Mouse (Mus musculus): ENCODE results near the gene Rhebl1. TPM values are rescaled to one million over a fixed set of nuclear protein-coding genes. Genes with fewer than 3 reads are reported as not detected.

The Rhebl1 gene
- total and polyA plus RNA-seq, 3 experiments = 11.1 to 25.1 (median 17.6) TPM

DNA sequence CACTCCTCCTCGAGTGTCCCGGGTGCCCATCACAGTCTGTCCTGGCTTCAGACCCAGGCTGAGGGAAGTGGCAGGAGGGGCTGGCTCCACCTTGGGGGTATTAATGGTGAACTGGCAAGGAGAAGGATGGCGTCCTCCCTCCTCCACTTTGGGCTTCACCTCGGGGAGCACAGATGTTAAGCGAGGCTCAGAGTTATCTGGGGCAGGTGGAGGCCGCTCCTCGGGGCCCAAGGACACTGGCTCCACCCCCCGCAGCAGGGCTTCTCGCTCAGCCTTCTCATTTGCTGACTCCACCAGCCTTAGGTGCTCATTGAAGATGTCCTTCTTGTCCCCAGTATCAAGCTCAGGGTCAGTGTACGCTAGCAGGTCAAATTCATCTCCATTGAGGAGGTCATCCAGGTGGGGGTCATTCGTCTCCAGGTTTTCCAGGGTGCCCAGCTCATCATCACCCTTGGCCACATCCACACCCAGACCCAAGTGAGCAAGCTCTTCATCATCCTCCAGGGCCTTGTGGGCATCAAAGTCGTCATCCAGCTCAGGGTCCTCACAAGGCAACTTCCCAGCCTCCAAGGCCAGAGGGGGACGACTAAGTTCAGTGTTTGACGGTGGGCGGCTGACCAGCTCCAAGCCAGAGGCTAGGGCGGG is 44.3 kb downstream of the Rhebl1 start:
- H3K4me3 ChIP-seq (replicated peaks in 1 of 3; ENCODE audit: low read depth in 2 of 3, low read length in 2 of 3, poor library complexity in 1 of 3) = no peak overlapping the region
- no peak overlapping the region for H3K4me2 ChIP-seq (ENCODE audit: insufficient read depth, low read depth, poor library complexity, severe bottlenecking)
- in situ Hi-C loops (cut with MboI; ENCODE audit: low pct_ligation_motif_present, low pct_unique_long_range_greater_than_20kb, low sequenced_read_pairs) (no loop called here), dilution Hi-C loops (cut with MboI; ENCODE audit: extremely low pct_ligation_motif_present, extremely low pct_unique_long_range_greater_than_20kb, low sequenced_read_pairs) (no loop called here)
- H3K27ac ChIP-seq (ENCODE audit: insufficient read depth, low read depth) = no peak overlapping the region
- no peak for TF ChIP-seq MEF2A (IDR thresholded peaks at IDR 0.05; ENCODE audit: borderline replicate concordance, low read depth, low read length)
- no peak for TF ChIP-seq MAZ (IDR thresholded peaks at IDR 0.05; ENCODE audit: low read depth, low read length)
- no peak for TF ChIP-seq KAT2A (IDR thresholded peaks at IDR 0.05; ENCODE audit: insufficient replicate concordance, low read length)
- TF ChIP-seq MAFK (IDR thresholded peaks at IDR 0.05; ENCODE audit: insufficient replicate concordance, low read length) = no peak
- TF ChIP-seq SIN3A (IDR thresholded peaks at IDR 0.05; ENCODE audit: low read length) = no peak
- no peak for TF ChIP-seq IRF4 (IDR thresholded peaks at IDR 0.05; ENCODE audit: low read depth, low read length)
- TF ChIP-seq EP300 (IDR thresholded peaks at IDR 0.05; ENCODE audit: low read length) = no peak
- no peak for TF ChIP-seq TBP (conservative IDR thresholded peaks at IDR 0.05; ENCODE audit: low read depth, low read length)
- TF ChIP-seq ETS1 (conservative IDR thresholded peaks at IDR 0.05; ENCODE audit: low read depth, low read length) = no peak
- no peak for TF ChIP-seq MAX (IDR thresholded peaks at IDR 0.05; ENCODE audit: low read length)
- no peak for TF ChIP-seq PAX5 (IDR thresholded peaks at IDR 0.05; ENCODE audit: low read length)
- H3K79me2 ChIP-seq (replicated peaks; ENCODE audit: control insufficient read depth, extremely low read depth, insufficient read depth, poor library complexity, severe bottlenecking) = peaks cover 8% of the 10 kb centered on the region; the same call in 1 of the 2 replicates
- no peaks in the 10 kb centered on the region for H3K4me1 ChIP-seq (ENCODE audit: control insufficient read depth in 1 of 2, insufficient read depth in 2 of 2)
- H3K36me3 ChIP-seq (replicated peaks in 1 of 2; ENCODE audit: control insufficient read depth in 1 of 2, insufficient read depth in 1 of 2, low read length in 1 of 2) = peaks cover 96 to 100% of the 10 kb centered on the region in 2 experiments
- no peaks in the 10 kb centered on the region for H3K27me3 ChIP-seq (replicated peaks)
- no peak for DNase-seq (ENCODE audit: extremely low read depth)
- no peak overlapping the region for H3K9ac ChIP-seq (ENCODE audit: insufficient read depth, low read depth)
- H3K9me3 ChIP-seq (replicated peaks; ENCODE audit: low read length) = no peaks in the 10 kb centered on the region

DNA sequence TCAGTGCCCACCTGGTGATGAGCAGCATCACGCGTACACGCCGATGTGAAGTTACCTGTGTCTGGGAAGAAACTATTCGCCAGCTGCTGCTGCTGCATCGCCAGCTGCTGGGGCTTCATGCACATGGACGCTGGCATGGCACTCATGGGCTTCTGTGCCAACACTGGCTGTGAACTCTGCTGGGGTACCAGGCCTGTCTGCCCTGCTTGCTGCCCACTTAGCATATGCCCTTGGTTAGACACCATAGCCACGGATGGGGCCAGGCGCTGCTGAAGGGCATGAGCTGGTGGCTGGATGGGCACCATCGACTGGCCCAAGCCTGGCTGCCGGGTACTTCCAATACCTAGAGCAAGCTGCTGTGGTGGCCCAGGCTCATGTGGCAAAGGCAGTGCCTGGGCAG is 45.2 kb downstream of the Rhebl1 start:
- TF ChIP-seq MYC (IDR thresholded peaks at IDR 0.05; ENCODE audit: low read depth, low read length) (no peak), RAD21 (IDR thresholded peaks at IDR 0.05; ENCODE audit: low read depth, low read length) (no peak), MEF2A (IDR thresholded peaks at IDR 0.05; ENCODE audit: borderline replicate concordance, low read depth, low read length) (no peak), ETS1 (conservative IDR thresholded peaks at IDR 0.05; ENCODE audit: low read depth, low read length) (no peak), MXI1 (IDR thresholded peaks at IDR 0.05; ENCODE audit: low read depth, low read length) (no peak)
- no peak overlapping the region for H3K4me2 ChIP-seq (ENCODE audit: insufficient read depth, low read depth, poor library complexity, severe bottlenecking)
- in situ Hi-C loops (cut with MboI; ENCODE audit: low pct_ligation_motif_present, low pct_unique_long_range_greater_than_20kb, low sequenced_read_pairs) = no loop called here
- H3K4me1 ChIP-seq (ENCODE audit: control insufficient read depth in 1 of 2, insufficient read depth in 2 of 2) = no peaks in the 10 kb centered on the region
- H3K9ac ChIP-seq (ENCODE audit: insufficient read depth, low read depth) = no peak overlapping the region
- no peak overlapping the region for H3K4me3 ChIP-seq (replicated peaks in 1 of 3; ENCODE audit: low read depth in 2 of 3, low read length in 2 of 3, poor library complexity in 1 of 3)
- peaks cover 8% of the 10 kb centered on the region; the same call in 1 of the 2 replicates for H3K79me2 ChIP-seq (replicated peaks; ENCODE audit: control insufficient read depth, extremely low read depth, insufficient read depth, poor library complexity, severe bottlenecking)
- peaks cover 96 to 100% of the 10 kb centered on the region in 2 experiments for H3K36me3 ChIP-seq (replicated peaks in 1 of 2; ENCODE audit: control insufficient read depth in 1 of 2, insufficient read depth in 1 of 2, low read length in 1 of 2)
- H3K27me3 ChIP-seq (replicated peaks) = no peaks in the 10 kb centered on the region
- dilution Hi-C loops (cut with MboI; ENCODE audit: extremely low pct_ligation_motif_present, extremely low pct_unique_long_range_greater_than_20kb, low sequenced_read_pairs) = no loop called here
- no peaks in the 10 kb centered on the region for H3K9me3 ChIP-seq (replicated peaks; ENCODE audit: low read length)
- DNase-seq (ENCODE audit: extremely low read depth) = no peak
- no peak overlapping the region for H3K27ac ChIP-seq (ENCODE audit: insufficient read depth, low read depth)
